Mouse (Mus musculus) kidney, postnatal 0 days (tissue): ENCODE data around the gene Trim37. TPM values are rescaled to one million over a fixed set of nuclear protein-coding genes. Genes with fewer than 3 reads are reported as not detected.

ENCODE experiments used
- ATAC-seq: fragments of 200-750 bp; cut with Nextera tagmentation; replicated peaks from 2 replicates; pipeline ENCODE4 v1.8.0; 2017; ENCODE audit warnings: low read depth, moderate number of reproducible peaks, moderate TSS enrichment, moderate library complexity; ENCODE audit not compliant: low FRiP score
- DNase-seq: peaks from one replicate; pipeline ENCODE4 v3.0.0-alpha.2; 2016; ENCODE audit warnings: low spot score
- H3K27ac ChIP-seq: fragments of 300-500 bp; sonication (generic); 2 replicates; pipeline ENCODE4 v1.5.1; 2014; ENCODE audit warnings: mild to moderate bottlenecking
- H3K27me3 ChIP-seq: fragments of 300-500 bp; sonication (generic); 2 replicates; pipeline ENCODE4 v1.6.1; 2014; ENCODE audit warnings: low read length, mixed read lengths; ENCODE audit not compliant: insufficient read depth
- H3K36me3 ChIP-seq: fragments of 300-500 bp; sonication (generic); 2 replicates; pipeline ENCODE4 v1.6.1; 2014; ENCODE audit warnings: low read length, mixed read lengths; ENCODE audit not compliant: insufficient read depth
- H3K4me1 ChIP-seq: fragments of 300-500 bp; sonication (generic); replicated peaks from 2 replicates; pipeline ENCODE4 v1.6.1; 2014; ENCODE audit warnings: antibody characterized with exemption, low read length, mixed read lengths; ENCODE audit not compliant: insufficient read depth
- H3K4me2 ChIP-seq: fragments of 300-500 bp; sonication (generic); 2 replicates; pipeline ENCODE4 v1.6.1; 2014; ENCODE audit warnings: mild to moderate bottlenecking, low read length, moderate library complexity, mixed read lengths
- H3K4me3 ChIP-seq: fragments of 300-500 bp; sonication (generic); replicated peaks from 2 replicates; pipeline ENCODE4 v1.5.1; 2014; ENCODE audit warnings: low read depth, low read length
- H3K9ac ChIP-seq: fragments of 300-500 bp; sonication (generic); 2 replicates; pipeline ENCODE4 v1.6.1; 2014; ENCODE audit warnings: low read depth, low read length
- H3K9me3 ChIP-seq: fragments of 300-500 bp; sonication (generic); replicated peaks from 2 replicates; pipeline ENCODE4 v1.6.1; 2016; ENCODE audit warnings: low read length, inconsistent platforms, mixed read lengths
- CTCF ChIP-seq: IDR thresholded peaks from 2 replicates; pipeline ENCODE4 v1.5.1; 2016; ENCODE audit warnings: antibody characterized with exemption, low read depth, mild to moderate bottlenecking, moderate library complexity
- WGBS: fragments of 180-500 bp; shearing (Covaris S2); extraction: QIAGEN DNeasy Blood & Tissue Kit; methylation state at CpG from one replicate; pipeline ENCODE4 v1.1.7; 2014; 5-methylcytosine and 5-hydroxymethylcytosine counted together
- polyA plus RNA-seq: library from polyadenylated mRNA; unstranded; fragments of >200 nt; fragmentation: Nextera tagmentation; extraction: Ambion mirVana; gene quantifications from 2 replicates; pipeline ENCODE4 v1.2.1, GENCODE M21; 2015

Trim37 gene
- polyA plus RNA-seq, 1 experiment from 2014 or later: 19.8 TPM

- no peak for TF ChIP-seq CTCF
These were observed 17.9 kb upstream of the Trim37 start, which contains the start of gene Ska2 for GRCm38 (mm10) chr11:87108755-87109518. TSS of gene Ska2 (plus strand) at chr11:87109234.

GRCm38 (mm10) chr11:87109519-87110171 lies 17.2 kb upstream of the Trim37 start:
- Histone ChIP-seq H3K36me3 (peaks cover 9% of the 10 kb centered on the region; the same call in 1 of the 2 replicates), H3K4me1 (0 out of 2 replicates have a peak, but pooled peaks cover 6% of the 10 kb centered on the region)
- ATAC-seq: no peak

More at GRCm38 (mm10) chr11:87108755-87109518, 17.9 kb upstream of the Trim37 start, which contains the start of gene Ska2:
- Histone ChIP-seq H3K9me3 (no peaks in the 10 kb centered on the region), H3K4me3 (peak within 1 kb of the TSS; percentile 90), H3K27me3 (no peaks in the 10 kb centered on the region), H3K4me1 (0 out of 2 replicates have a peak, but pooled peaks cover 6% of the 10 kb centered on the region), H3K9ac (peak within 1 kb of the TSS; percentile 88), H3K4me2 (peak within 1 kb of the TSS; percentile 79), H3K36me3 (peaks cover 8% of the 10 kb centered on the region; the same call in 1 of the 2 replicates), H3K27ac (peak within 1 kb of the TSS; percentile 96)
- WGBS: under 1% methylated on average over 40 of the region's 40 CpGs
- peak; percentile 100 for DNase-seq
- peak; percentile 99 for ATAC-seq

GRCm38 (mm10) chr11:87110172-87110909 lies 16.5 kb upstream of the Trim37 start:
- no peak for TF ChIP-seq CTCF
- peaks cover 10% of the 10 kb centered on the region for H3K36me3 ChIP-seq
- H3K9ac ChIP-seq: peak overlapping the region; percentile 88
- no peak for ATAC-seq
- H3K4me1 ChIP-seq: 0 out of 2 replicates have a peak, but pooled peaks cover 6% of the 10 kb centered on the region
- H3K4me3 ChIP-seq: peak overlapping the region; percentile 90
- H3K27me3 ChIP-seq: no peaks in the 10 kb centered on the region
- H3K4me2 ChIP-seq: peak overlapping the region; percentile 79
- H3K9me3 ChIP-seq: no peaks in the 10 kb centered on the region
- DNase-seq: no peak
- WGBS: 3% methylated on average over 9 of the region's 9 CpGs
- H3K27ac ChIP-seq: peak overlapping the region; percentile 96

More at GRCm38 (mm10) chr11:87109519-87110171, 17.2 kb upstream of the Trim37 start:
- no peak for TF ChIP-seq CTCF
- H3K4me3 ChIP-seq: peak overlapping the region; percentile 90
- H3K9me3 ChIP-seq: no peaks in the 10 kb centered on the region
- under 1% methylated on average over 38 of the region's 42 CpGs for WGBS
- DNase-seq: peak; percentile 69
- no peaks in the 10 kb centered on the region for H3K27me3 ChIP-seq
- H3K27ac ChIP-seq: peak overlapping the region; percentile 96
- peak overlapping the region; percentile 79 for H3K4me2 ChIP-seq
- peak overlapping the region; percentile 88 for H3K9ac ChIP-seq

GRCm38 (mm10) chr11:87121864-87122263 lies 5.0 kb upstream of the Trim37 start:
- Histone ChIP-seq H3K36me3 (peaks cover 31% of the 10 kb centered on the region), H3K4me1 (no peaks in the 10 kb centered on the region), H3K4me3 (no peak overlapping the region), H3K9ac (no peak overlapping the region), H3K27ac (no peak overlapping the region), H3K9me3 (no peaks in the 10 kb centered on the region), H3K27me3 (no peaks in the 10 kb centered on the region), H3K4me2 (no peak overlapping the region)
- no peak for ATAC-seq
- TF ChIP-seq CTCF: no peak
- 79% methylated on average over 8 of the region's 8 CpGs for WGBS
- DNase-seq: no peak

- ATAC-seq: no peak
- Histone ChIP-seq H3K4me3 (no peak overlapping the region), H3K4me1 (0 out of 2 replicates have a peak, but pooled peaks cover 9% of the 10 kb centered on the region), H3K27me3 (no peaks in the 10 kb centered on the region), H3K9ac (no peak overlapping the region), H3K9me3 (no peaks in the 10 kb centered on the region), H3K36me3 (peaks cover 16% of the 10 kb centered on the region), H3K27ac (no peak overlapping the region), H3K4me2 (peak overlapping the region; percentile 57; the same call in 1 of the 2 replicates)
- DNase-seq: no peak
- no peak for TF ChIP-seq CTCF
- 44% methylated on average over 4 of the region's 4 CpGs for WGBS
These were observed 1.3 kb upstream of the Trim37 start for GRCm38 (mm10) chr11:87125562-87125961.
